Mouse (Mus musculus): Measurements from ENCODE around the gene Egfl8. TPM values are rescaled to one million over a fixed set of nuclear protein-coding genes. Genes with fewer than 3 reads are reported as not detected.

The Egfl8 gene
- total and polyA plus RNA-seq, 2 experiments = 0.37 to 1.2 TPM

- WGBS = 14% methylated on average over 21 of the region's 21 CpGs
- TF ChIP-seq POLR2A (IDR thresholded peaks at IDR 0.05; ENCODE audit: extremely low read depth, insufficient read depth, low read length) = no peak
- no peak for TF ChIP-seq CTCF (IDR thresholded peaks at IDR 0.05; ENCODE audit: low read depth, low read length)
- Histone ChIP-seq H3K27me3 (ENCODE audit: control insufficient read depth, insufficient read depth, low read length) (no peaks in the 10 kb centered on the region), H3K9ac (ENCODE audit: low read depth, low read length) (peak within 1 kb of the TSS; percentile 92), H3K27ac (replicated peaks; ENCODE audit: insufficient read depth, low read depth, low read length) (peak within 1 kb of the TSS; percentile 74), H3K79me2 (ENCODE audit: control insufficient read depth, insufficient read depth, low read length) (no peaks in the 10 kb centered on the region), H3K36me3 (ENCODE audit: control insufficient read depth, insufficient read depth, low read length) (peaks cover 2% of the 10 kb centered on the region; the same call in 1 of the 2 replicates), H3K4me3 (ENCODE audit: insufficient read depth, low read depth, low read length) (peak within 1 kb of the TSS; percentile 77), H3K4me1 (ENCODE audit: control insufficient read depth, insufficient read depth, low read length) (peaks cover 10% of the 10 kb centered on the region)
- DNase-seq (ENCODE audit: extremely low read depth, low read depth, low spot score) = no peak
These were observed 24.5 kb downstream of the Egfl8 start, which contains the start of gene Pbx2 for GRCm38 (mm10) chr17:34591029-34591993. Gene Pbx2, plus strand, starts transcription at chr17:34591266.

GRCm38 (mm10) chr17:34590154-34590987 lies 25.4 kb downstream of the Egfl8 start:
- H3K27me3 ChIP-seq (ENCODE audit: control insufficient read depth, insufficient read depth, low read length) = no peaks in the 10 kb centered on the region
- H3K27ac ChIP-seq (replicated peaks; ENCODE audit: insufficient read depth, low read depth, low read length) = peak overlapping the region; percentile 59
- H3K4me3 ChIP-seq (ENCODE audit: insufficient read depth, low read depth, low read length) = peak overlapping the region; percentile 58
- no peaks in the 10 kb centered on the region; the same call in 1 of the 2 replicates for H3K36me3 ChIP-seq (ENCODE audit: control insufficient read depth, insufficient read depth, low read length)
- WGBS = 78% methylated on average over 15 of the region's 15 CpGs
- no peaks in the 10 kb centered on the region for H3K79me2 ChIP-seq (ENCODE audit: control insufficient read depth, insufficient read depth, low read length)
- H3K4me1 ChIP-seq (ENCODE audit: control insufficient read depth, insufficient read depth, low read length) = peaks cover 10% of the 10 kb centered on the region
- no peak for TF ChIP-seq CTCF (IDR thresholded peaks at IDR 0.05; ENCODE audit: low read depth, low read length)
- H3K9ac ChIP-seq (ENCODE audit: low read depth, low read length) = peak overlapping the region; percentile 41
- DNase-seq (ENCODE audit: extremely low read depth, low read depth, low spot score) = no peak

DNA sequence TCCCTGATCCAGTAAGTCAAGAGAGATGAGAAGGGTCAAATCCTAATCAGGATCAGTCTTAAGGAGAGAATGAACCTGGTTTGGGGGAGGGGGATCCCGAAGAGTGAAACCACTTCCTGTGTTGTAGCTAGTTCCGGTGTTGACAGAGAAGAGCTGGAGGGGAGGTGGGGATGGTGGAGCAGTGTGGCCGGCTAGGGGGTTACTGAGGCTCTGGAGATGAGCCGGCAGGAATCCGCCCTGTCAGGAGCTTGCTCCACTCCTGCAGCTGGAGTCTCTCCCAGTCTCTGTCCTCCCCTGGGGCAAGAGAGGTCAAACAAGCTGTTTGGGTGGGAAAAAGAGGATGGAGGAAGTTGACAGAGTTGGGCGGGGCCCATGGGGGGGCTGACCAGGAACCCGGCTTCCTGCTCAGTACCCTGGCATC lies 26.1 kb downstream of the Egfl8 start, which contains the start of gene Gpsm3:
Gene Gpsm3, plus strand, starts transcription at position 126 of the 421 bp plus-strand sequence.
- Histone ChIP-seq H3K9ac (ENCODE audit: low read depth, low read length) (peak within 1 kb of the TSS; percentile 52), H3K79me2 (ENCODE audit: control insufficient read depth, insufficient read depth, low read length) (no peaks in the 10 kb centered on the region), H3K4me1 (ENCODE audit: control insufficient read depth, insufficient read depth, low read length) (peaks cover 10% of the 10 kb centered on the region), H3K27ac (replicated peaks; ENCODE audit: insufficient read depth, low read depth, low read length) (peak within 1 kb of the TSS; percentile 76), H3K27me3 (ENCODE audit: control insufficient read depth, insufficient read depth, low read length) (no peaks in the 10 kb centered on the region), H3K36me3 (ENCODE audit: control insufficient read depth, insufficient read depth, low read length) (no peaks in the 10 kb centered on the region; the same call in 1 of the 2 replicates), H3K4me3 (ENCODE audit: insufficient read depth, low read depth, low read length) (peak within 1 kb of the TSS; percentile 58)
- 20% methylated on average over 7 of the region's 7 CpGs for WGBS
- DNase-seq (ENCODE audit: extremely low read depth, low read depth, low spot score) = peak; percentile 17
- TF ChIP-seq POLR2A (IDR thresholded peaks at IDR 0.05; ENCODE audit: extremely low read depth, insufficient read depth, low read length) (0 out of 2 replicates have a peak, but pooled peaks have one; percentile 25), CTCF (IDR thresholded peaks at IDR 0.05; ENCODE audit: low read depth, low read length) (no peak)

GRCm38 (mm10) chr17:34589206-34589605 lies 26.6 kb downstream of the Egfl8 start:
- no peak for DNase-seq (ENCODE audit: extremely low read depth, low read depth, low spot score)
- Histone ChIP-seq H3K79me2 (ENCODE audit: control insufficient read depth, insufficient read depth, low read length) (no peaks in the 10 kb centered on the region), H3K4me1 (ENCODE audit: control insufficient read depth, insufficient read depth, low read length) (peaks cover 10% of the 10 kb centered on the region), H3K27me3 (ENCODE audit: control insufficient read depth, insufficient read depth, low read length) (no peaks in the 10 kb centered on the region), H3K4me3 (ENCODE audit: insufficient read depth, low read depth, low read length) (no peak overlapping the region; the same call in 1 of the 2 replicates), H3K36me3 (ENCODE audit: control insufficient read depth, insufficient read depth, low read length) (no peaks in the 10 kb centered on the region), H3K27ac (replicated peaks; ENCODE audit: insufficient read depth, low read depth, low read length) (peak overlapping the region; percentile 46; the same call in 1 of the 2 replicates), H3K9ac (ENCODE audit: low read depth, low read length) (no peak overlapping the region)
- 72% methylated on average over 7 of the region's 7 CpGs for WGBS
- TF ChIP-seq POLR2A (IDR thresholded peaks at IDR 0.05; ENCODE audit: extremely low read depth, insufficient read depth, low read length) (no peak), CTCF (IDR thresholded peaks at IDR 0.05; ENCODE audit: low read depth, low read length) (no peak)

DNA sequence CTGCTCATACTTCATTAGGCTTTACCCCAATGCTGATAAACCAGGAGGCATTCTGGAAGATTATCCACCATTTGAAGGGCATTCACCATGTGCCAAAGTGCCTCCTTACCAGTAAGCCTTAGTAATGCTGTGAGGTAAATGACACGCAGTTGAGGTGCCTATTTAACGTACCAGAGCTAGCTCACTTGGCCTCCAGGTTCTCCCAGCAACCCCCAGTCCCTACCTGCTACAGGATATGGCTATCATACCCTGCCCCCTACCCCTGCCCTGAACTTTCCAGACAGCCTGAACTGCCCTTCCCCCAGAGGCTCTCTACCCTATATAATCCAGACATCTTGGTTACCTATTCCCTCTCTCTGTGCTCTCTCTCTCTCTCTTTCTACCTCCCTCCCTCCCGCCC lies 27.0 kb downstream of the Egfl8 start:
- Histone ChIP-seq H3K9ac (ENCODE audit: low read depth, low read length) (0 out of 2 replicates have a peak overlapping the region, but pooled peaks have one; percentile 23), H3K27ac (replicated peaks; ENCODE audit: insufficient read depth, low read depth, low read length) (0 out of 2 replicates have a peak overlapping the region, but pooled peaks have one; percentile 9), H3K4me3 (ENCODE audit: insufficient read depth, low read depth, low read length) (no peak overlapping the region), H3K79me2 (ENCODE audit: control insufficient read depth, insufficient read depth, low read length) (no peaks in the 10 kb centered on the region), H3K4me1 (ENCODE audit: control insufficient read depth, insufficient read depth, low read length) (peaks cover 10% of the 10 kb centered on the region), H3K27me3 (ENCODE audit: control insufficient read depth, insufficient read depth, low read length) (no peaks in the 10 kb centered on the region), H3K36me3 (ENCODE audit: control insufficient read depth, insufficient read depth, low read length) (no peaks in the 10 kb centered on the region)
- TF ChIP-seq POLR2A (IDR thresholded peaks at IDR 0.05; ENCODE audit: extremely low read depth, insufficient read depth, low read length) (no peak), CTCF (IDR thresholded peaks at IDR 0.05; ENCODE audit: low read depth, low read length) (no peak)
- no peak for DNase-seq (ENCODE audit: extremely low read depth, low read depth, low spot score)
- 78% methylated on average over 3 of the region's 3 CpGs for WGBS

Data from liver, adult 2 months (tissue).